Mouse (Mus musculus) liver (tissue): Measurements from ENCODE around the gene Cd4.

Experiments used
- DNase-seq: peaks from one replicate; pipeline ENCODE4 v3.0.0-alpha.2; 2020; ENCODE audit warnings: mixed read lengths

Gene Cd4

DNA sequence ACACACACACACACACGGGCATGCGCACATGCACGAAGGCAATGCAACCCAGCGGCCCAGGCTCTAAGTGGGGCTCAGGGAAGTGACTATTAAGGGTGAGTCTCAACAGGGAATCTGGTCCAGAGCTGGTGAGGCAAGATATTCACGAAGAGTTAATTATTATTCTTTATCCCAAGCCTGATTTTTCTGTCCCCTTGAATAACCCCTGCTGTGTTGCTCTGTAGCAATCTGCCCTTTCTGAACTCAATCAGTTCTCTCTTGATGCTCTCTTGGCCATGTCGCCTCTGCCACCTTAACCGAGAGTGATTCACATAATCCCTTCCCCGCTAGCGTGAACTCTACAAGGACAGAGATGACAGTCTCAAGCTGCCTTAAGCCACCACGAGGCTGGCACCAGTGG, 4.7 kb downstream of the Cd4 start:
- DNase-seq = no peak

- no peak for DNase-seq
These were observed 6.2 kb downstream of the Cd4 start for GRCm38 (mm10) chr6:124881821-124882220.

DNA sequence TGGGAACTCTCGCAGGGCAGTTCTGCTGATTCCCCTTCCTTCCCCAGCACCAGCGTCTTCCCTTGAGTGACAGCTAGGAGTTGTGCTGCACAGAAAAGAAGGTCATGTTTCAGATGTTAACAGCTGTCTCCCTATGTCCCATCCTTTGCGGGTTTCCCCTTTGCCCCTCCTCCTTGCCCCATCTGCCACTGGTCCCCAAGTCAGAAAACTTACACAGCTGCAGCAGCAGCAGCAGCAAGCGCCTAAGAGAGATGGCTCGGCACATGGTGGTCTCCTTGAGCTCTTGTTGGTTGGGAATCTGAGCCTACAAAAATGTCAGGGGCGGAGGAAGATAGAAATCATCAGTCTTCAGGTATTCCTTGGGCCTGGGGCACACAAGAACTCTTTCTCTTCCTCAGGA, 8.6 kb downstream of the Cd4 start:
- no peak for DNase-seq

- DNase-seq = no peak
These were observed 13.7 kb downstream of the Cd4 start for GRCm38 (mm10) chr6:124874348-124874747.

DNA sequence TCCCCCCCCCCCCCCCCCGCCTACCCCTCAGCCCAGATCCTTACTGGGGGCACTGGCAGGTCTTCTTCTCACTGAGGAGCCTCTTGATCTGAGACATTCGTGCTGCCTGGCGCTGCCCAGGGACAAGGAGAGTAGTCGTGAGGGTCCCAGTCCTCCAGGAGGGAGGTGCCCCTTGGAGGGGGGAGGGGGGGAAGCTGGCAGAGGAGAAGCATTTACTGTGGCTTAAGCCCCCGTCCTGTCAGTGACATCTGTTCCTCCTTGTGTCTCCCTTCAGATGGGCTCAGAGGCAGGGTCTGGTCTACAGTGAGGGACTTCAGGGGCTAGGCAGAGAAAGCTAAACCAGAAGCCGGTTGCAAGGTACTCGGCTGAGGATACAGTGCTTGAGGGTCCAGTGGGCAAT, 21.5 kb downstream of the Cd4 start:
- no peak for DNase-seq

- no peak for DNase-seq
These were observed 22.2 kb downstream of the Cd4 start for GRCm38 (mm10) chr6:124865766-124866362.

GRCm38 (mm10) chr6:124863658-124864298, 24.2 kb downstream of the Cd4 start, which contains the start of gene Gpr162:
Gene Gpr162 (minus strand): TSS chr6:124863983.
- DNase-seq = peak; percentile 54

DNA sequence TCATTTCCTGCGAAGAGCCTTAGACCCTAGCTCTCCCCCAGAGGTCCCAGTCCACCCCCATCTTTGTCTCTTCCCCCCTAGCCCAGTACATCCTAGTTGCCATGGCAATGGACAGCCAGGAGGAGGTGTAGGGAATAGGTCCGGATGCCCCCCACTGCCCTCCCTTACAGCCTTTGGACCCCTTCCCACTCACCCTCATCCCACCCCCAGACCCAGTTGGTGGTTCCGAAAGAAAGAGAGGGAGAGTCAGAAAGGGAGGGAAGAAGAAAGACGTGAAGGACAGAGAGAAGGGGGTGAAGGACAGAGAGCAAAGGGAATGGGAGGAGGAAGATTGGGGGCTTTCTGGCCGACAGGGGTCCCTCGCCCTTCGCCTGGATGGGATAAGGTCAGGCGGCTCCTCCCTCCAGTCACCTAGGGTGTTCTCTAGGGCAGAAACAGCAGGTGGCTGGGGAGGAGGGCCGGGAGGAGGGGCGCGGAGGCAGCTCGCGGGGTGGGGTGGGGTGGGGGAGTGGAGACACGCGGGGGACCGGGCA, 24.8 kb downstream of the Cd4 start:
- no peak for DNase-seq

DNA sequence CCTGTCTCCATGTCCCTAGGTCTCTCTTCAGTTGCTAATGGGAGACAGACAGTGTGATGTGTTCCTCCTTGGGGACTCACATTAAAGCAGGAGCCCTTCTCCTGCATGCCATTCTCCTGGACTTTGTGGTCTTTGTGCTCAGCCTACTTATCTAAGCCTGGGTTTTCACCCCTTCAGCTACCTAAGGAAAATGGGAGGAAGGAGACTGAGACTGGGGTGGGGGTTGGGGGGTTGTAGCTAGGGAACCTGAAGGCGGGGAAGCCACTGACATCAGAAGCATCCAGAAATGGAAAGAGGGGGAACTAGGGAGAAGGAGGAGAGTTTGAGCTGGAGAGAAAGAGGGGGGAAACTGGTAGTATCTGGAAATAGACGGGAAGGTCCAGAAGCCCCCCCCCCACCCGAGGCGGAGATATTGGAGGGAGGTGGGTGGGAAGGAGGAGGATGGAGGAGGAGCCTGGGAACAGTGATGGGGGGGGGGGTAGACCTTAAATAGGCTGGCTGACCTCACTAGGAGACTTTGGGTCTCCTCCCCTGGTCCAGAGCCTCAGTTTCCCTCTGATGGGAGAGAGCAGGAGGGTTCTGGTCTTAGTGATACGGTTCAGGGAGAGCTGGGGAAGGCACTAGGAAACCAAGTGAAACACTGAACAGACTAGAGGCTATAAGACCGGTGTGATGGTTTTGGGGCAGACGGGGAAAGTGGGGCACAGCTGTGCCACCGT, 25.5 kb downstream of the Cd4 start:
- DNase-seq = no peak

GRCm38 (mm10) chr6:124861802-124862201, 26.2 kb downstream of the Cd4 start:
- DNase-seq = no peak

DNA sequence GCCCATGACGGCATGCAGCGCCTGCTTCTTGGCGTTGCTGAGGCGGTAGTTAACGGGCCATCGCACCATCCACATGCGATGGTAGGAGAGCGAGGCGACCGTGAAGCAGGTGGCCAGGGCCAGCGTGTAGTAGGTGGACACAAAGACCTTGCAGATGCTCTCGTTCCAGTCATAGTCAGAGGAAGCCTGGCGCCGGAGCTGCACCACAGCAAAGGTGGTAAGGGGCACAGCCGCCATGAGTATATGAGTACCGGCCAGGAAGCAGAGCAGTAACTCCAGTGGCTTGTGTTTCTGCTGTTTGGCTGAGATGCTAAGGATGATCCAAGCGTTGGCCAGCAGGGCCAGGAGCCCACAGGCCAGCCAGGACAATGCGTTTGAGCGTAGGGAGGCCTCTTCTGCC, 26.8 kb downstream of the Cd4 start:
- no peak for DNase-seq

DNA sequence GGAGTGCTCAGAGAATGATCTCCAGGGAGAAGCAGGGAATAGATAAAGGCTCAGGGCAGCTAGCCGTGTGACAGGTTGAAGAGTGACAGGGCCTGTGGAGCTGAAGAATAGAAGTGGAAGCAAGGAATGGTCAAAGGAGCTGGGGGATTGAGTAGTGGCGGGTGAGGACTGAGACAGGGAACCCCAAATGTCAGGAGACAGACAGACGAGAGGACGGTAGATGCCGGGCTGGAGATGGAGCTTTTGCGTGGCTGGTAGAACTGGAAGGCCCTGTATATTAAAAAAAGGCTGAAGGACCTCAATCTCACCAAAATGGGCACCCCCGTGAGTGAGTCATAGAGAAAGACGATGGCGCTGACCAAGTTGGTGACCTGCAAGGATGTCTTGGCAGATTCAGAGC, 27.5 kb downstream of the Cd4 start:
- no peak for DNase-seq

GRCm38 (mm10) chr6:124859725-124860124, 28.3 kb downstream of the Cd4 start:
- peak; percentile 80 for DNase-seq

DNA sequence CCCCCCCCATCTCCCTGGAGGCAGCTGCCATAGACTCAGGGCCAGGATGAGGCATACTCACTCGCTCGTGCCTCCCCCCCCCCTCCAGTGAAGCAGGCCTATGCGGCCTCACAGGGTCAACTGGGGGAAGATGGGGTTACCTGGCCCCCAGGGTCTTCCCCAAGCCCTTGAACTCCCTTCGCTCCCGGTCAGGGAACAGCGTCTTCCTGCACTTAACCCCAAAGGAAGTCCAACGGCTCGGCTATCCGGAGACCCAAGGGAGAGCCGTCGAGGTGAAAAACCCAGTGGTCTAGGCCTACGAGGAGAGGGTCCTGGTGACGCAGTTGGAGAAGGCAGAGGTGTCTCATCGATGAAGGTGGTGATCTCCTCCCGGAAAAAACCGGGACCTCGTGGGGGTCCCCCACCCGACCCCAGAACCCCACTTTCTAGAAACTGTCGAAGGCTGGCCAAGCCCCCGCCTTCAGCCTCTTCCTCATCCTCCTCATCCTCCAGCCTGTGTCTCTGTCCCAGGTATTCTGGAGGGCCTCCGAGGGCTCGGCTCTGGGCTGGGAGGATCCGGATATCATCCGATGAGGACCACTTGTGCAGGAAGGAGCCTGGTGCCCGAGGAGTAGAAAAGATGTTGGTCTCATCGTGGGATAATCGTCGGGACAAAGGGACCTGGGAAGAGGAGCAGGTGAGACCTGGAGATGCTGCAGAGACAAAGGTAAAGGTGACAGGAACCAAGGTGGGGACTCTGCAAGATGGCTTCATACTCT, 29.3 kb downstream of the Cd4 start:
- DNase-seq = no peak

- DNase-seq = no peak
These were observed 30.0 kb downstream of the Cd4 start for GRCm38 (mm10) chr6:124857840-124858530.

DNA sequence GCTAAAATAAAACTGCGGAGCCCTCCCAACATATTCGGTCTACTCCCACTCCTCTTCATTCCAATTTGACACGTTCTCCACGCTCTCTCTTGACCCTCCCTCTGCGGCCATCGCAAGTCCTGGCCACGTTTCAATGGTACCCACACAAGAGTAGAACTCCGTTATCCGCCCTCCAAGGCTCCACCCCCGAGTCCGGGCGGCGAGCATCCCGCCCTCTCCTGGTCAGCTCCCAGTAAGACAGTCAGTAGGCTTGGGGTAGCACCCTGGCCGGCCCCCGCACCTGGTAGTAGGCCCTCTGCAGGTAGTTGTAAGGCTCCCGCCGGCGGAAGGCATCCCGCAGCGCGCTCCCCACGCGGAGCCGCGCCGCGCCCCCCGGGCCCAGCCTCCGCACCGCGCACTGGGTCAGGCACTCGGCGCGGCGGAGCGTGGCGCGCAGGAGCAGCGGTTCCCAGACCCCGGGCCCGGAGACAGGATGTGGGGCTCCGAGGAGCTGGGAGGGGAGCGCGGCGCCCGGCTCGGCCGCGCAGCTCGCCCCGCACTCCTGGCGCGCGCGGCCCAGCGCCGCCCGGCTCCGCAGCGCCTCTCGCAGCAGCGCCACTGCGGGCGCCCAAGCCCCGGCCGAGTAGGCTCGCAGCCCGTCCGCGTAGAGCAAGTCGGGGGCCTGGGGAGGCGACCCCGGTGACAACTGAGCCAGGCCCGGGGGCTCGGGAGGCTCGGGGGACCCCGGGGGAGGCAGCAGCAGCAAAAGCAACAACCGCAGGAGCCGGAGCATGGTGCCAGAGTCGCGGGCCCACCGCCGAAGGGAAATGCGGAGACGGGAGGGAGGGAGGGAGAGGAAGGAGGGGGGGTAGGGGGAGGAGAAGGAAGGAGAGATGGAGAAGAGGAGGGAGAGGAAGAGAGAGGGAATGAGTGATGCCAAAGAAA, 30.8 kb downstream of the Cd4 start, which contains the start of gene P3h3:
TSS of gene P3h3 (minus strand) at position 837 of the 924 bp plus-strand sequence.
- peak; percentile 73 for DNase-seq

- DNase-seq = peak; percentile 36
These were observed 31.7 kb downstream of the Cd4 start for GRCm38 (mm10) chr6:124856321-124856720.

GRCm38 (mm10) chr6:124854647-124855046, 33.4 kb downstream of the Cd4 start:
- no peak for DNase-seq

- DNase-seq = no peak
These were observed 37.5 kb downstream of the Cd4 start for GRCm38 (mm10) chr6:124850535-124850934.

DNA sequence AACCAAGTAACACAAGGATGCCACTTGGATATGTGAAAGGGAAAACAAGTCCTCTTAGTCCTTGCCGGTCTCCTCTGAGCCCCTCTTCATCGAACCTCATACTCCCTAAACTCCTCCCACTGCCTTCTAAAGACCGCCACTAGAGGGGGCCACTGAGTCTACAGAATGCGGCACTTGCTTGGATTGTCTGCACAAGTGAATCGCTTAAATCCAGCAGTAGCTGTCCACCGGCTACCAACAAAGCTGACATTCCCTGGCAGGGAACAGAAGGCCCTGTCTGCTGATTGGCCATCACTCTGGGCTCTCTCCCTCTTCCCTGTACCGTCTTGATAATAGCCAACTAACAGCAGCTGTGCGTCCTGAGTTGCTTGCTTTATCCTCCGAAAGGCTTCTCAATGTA, 40.7 kb downstream of the Cd4 start:
- peak; percentile 85 for DNase-seq
